Mouse (Mus musculus): ENCODE results near the gene Fancm. TPM values are rescaled to one million over a fixed set of nuclear protein-coding genes. Genes with fewer than 3 reads are reported as not detected.

The Fancm gene
- polyA plus RNA-seq (2015; fragmentation: Nextera tagmentation; extraction: Ambion mirVana) = 7.2 and 8.2 TPM in 2 replicates

GRCm38 (mm10) chr12:65075085-65075732 lies at the start of gene Fancm:
Gene Fancm, plus strand, starts transcription at chr12:65075603.

GRCm38 (mm10) chr12:65036190-65036870 lies 39.1 kb upstream of the Fancm start, which contains the start of gene Prpf39:
Gene Prpf39, plus strand, starts transcription at chr12:65036333.

GRCm38 (mm10) chr12:65073611-65074178 lies 1.7 kb upstream of the Fancm start, which contains the start of gene Fkbp3:
Gene Fkbp3, minus strand, starts transcription at chr12:65074007.

GRCm38 (mm10) chr12:65172021-65172951 lies 96.9 kb downstream of the Fancm start, which contains the start of gene Mis18bp1:
Gene Mis18bp1, minus strand, starts transcription at chr12:65172604.

Other genes with a start within 250 kb of the Fancm start
- 1.3 and 1.6 TPM in 2 replicates for gene Gm527, start 157.7 kb upstream of the Fancm start, polyA plus RNA-seq (2015; fragmentation: Nextera tagmentation; extraction: Ambion mirVana)
- 5.9 and 7.7 TPM in 2 replicates for gene Klhl28, start 110.1 kb upstream of the Fancm start, polyA plus RNA-seq (2015; fragmentation: Nextera tagmentation; extraction: Ambion mirVana)
- gene Togaram1, start 109.8 kb upstream of the Fancm start, polyA plus RNA-seq (2015; fragmentation: Nextera tagmentation; extraction: Ambion mirVana) = 10.1 and 11.6 TPM in 2 replicates
- 24.5 and 27.4 TPM in 2 replicates for gene Prpf39, start 39.3 kb upstream of the Fancm start, polyA plus RNA-seq (2015; fragmentation: Nextera tagmentation; extraction: Ambion mirVana)
- 181 and 186 TPM in 2 replicates for gene Fkbp3, start 1.6 kb upstream of the Fancm start, polyA plus RNA-seq (2015; fragmentation: Nextera tagmentation; extraction: Ambion mirVana)
- gene Mis18bp1, start 97.0 kb downstream of the Fancm start, polyA plus RNA-seq (2015; fragmentation: Nextera tagmentation; extraction: Ambion mirVana) = 51.5 and 57.9 TPM in 2 replicates
- not detected in 2 replicates for gene Wdr20rt, start 149.9 kb downstream of the Fancm start, polyA plus RNA-seq (2015; fragmentation: Nextera tagmentation; extraction: Ambion mirVana)

Data from spleen, postnatal 0 days (tissue).